Mouse (Mus musculus) erythroblast, embryonic 14.5 days (primary cell): ENCODE data around the gene Hk1.

Experiments
- GATA1 ChIP-seq: IDR thresholded peaks from 2 replicates; pipeline ENCODE4 v1.6.1; 2012; ENCODE audit warnings: low read length, inconsistent platforms, mixed read lengths
- TAL1 ChIP-seq: IDR thresholded peaks from 3 replicates; pipeline ENCODE4 v1.6.1; 2012; ENCODE audit warnings: low read length, inconsistent platforms, mixed read lengths

- TF ChIP-seq GATA1 (no peak), TAL1 (no peak)
Measured at GRCm38 (mm10) chr10:62404901-62405300, 25.2 kb upstream of the Hk1 start.
